Mouse (Mus musculus) limb, embryonic 13.5 days (tissue): Measurements from ENCODE around the gene Parg. TPM values are rescaled to one million over a fixed set of nuclear protein-coding genes. Genes with fewer than 3 reads are reported as not detected.
A peak's percentile ranks its signal among the peaks of the same experiment; 100 is the strongest.

ENCODE experiments used
- ATAC-seq: fragments of 200-750 bp; cut with Nextera tagmentation; 2 replicates; pipeline ENCODE4 v1.8.0; 2017; ENCODE audit warnings: low read depth, moderate number of reproducible peaks, moderate TSS enrichment; ENCODE audit not compliant: low FRiP score
- H3K27ac ChIP-seq: fragments of 300-500 bp; sonication (generic); 2 replicates; pipeline ENCODE4 v1.5.1; 2015; ENCODE audit warnings: inconsistent platforms, mild to moderate bottlenecking, moderate library complexity
- H3K27me3 ChIP-seq: fragments of 300-500 bp; sonication (generic); 2 replicates; pipeline ENCODE4 v1.6.1; 2015; ENCODE audit warnings: mild to moderate bottlenecking, inconsistent platforms
- H3K36me3 ChIP-seq: fragments of 300-500 bp; sonication (generic); 2 replicates; pipeline ENCODE4 v1.6.1; 2015; ENCODE audit warnings: inconsistent platforms, mild to moderate bottlenecking, moderate library complexity
- H3K4me1 ChIP-seq: fragments of 300-500 bp; sonication (generic); 2 replicates; pipeline ENCODE4 v1.6.1; 2015; ENCODE audit warnings: inconsistent platforms
- H3K4me2 ChIP-seq: fragments of 300-500 bp; sonication (generic); replicated peaks from 2 replicates; pipeline ENCODE4 v1.6.1; 2015; ENCODE audit warnings: inconsistent platforms, mild to moderate bottlenecking, moderate library complexity
- H3K4me3 ChIP-seq: fragments of 300-500 bp; sonication (generic); 2 replicates; pipeline ENCODE4 v1.5.1; 2015; ENCODE audit warnings: moderate library complexity, mild to moderate bottlenecking, inconsistent platforms
- H3K9ac ChIP-seq: fragments of 300-500 bp; sonication (generic); 2 replicates; pipeline ENCODE4 v1.6.1; 2015; ENCODE audit warnings: mild to moderate bottlenecking, inconsistent platforms
- H3K9me3 ChIP-seq: fragments of 300-500 bp; sonication (generic); 2 replicates; pipeline ENCODE4 v1.6.1; 2016; ENCODE audit warnings: inconsistent platforms
- WGBS: fragments of 180-500 bp; shearing (Covaris S2); methylation state at CpG from one replicate; pipeline ENCODE4 v1.1.7; 2015; 5-methylcytosine and 5-hydroxymethylcytosine counted together
- polyA plus RNA-seq: library from polyadenylated mRNA; unstranded; fragments of >200 nt; fragmentation: Nextera tagmentation; extraction: Ambion mirVana; gene quantifications from 2 replicates; pipeline ENCODE4 v1.2.1, GENCODE M21; 2015

Gene Parg
- polyA plus RNA-seq, 1 experiment from 2014 or later, result 49.5 TPM

- no peak overlapping the region for H3K4me2 ChIP-seq
- no peak overlapping the region for H3K27ac ChIP-seq
- no peak overlapping the region for H3K9ac ChIP-seq
- WGBS, result 73% methylated on average over 2 of the region's 2 CpGs
- ATAC-seq, result no peak
- H3K9me3 ChIP-seq, result no peaks in the 10 kb centered on the region
- H3K4me1 ChIP-seq, result no peaks in the 10 kb centered on the region
- peaks cover 25% of the 10 kb centered on the region for H3K36me3 ChIP-seq
- no peaks in the 10 kb centered on the region for H3K27me3 ChIP-seq
- no peak overlapping the region for H3K4me3 ChIP-seq
Observed at GRCm38 (mm10) chr14:32268999-32269398, 67.2 kb downstream of the Parg start.

GRCm38 (mm10) chr14:32269589-32269988 is 67.8 kb downstream of the Parg start:
- no peaks in the 10 kb centered on the region for H3K4me1 ChIP-seq
- ATAC-seq, result no peak
- H3K27me3 ChIP-seq, result no peaks in the 10 kb centered on the region
- 93% methylated on average over 4 of the region's 4 CpGs for WGBS
- no peaks in the 10 kb centered on the region for H3K9me3 ChIP-seq
- H3K4me2 ChIP-seq, result no peak overlapping the region
- no peak overlapping the region for H3K4me3 ChIP-seq
- H3K27ac ChIP-seq, result no peak overlapping the region
- H3K9ac ChIP-seq, result no peak overlapping the region
- H3K36me3 ChIP-seq, result peaks cover 24% of the 10 kb centered on the region

GRCm38 (mm10) chr14:32301622-32302021 is 99.9 kb downstream of the Parg start:
- ATAC-seq, result no peak
- WGBS, result 81% methylated on average over 12 of the region's 12 CpGs
- Histone ChIP-seq H3K27ac (no peak overlapping the region), H3K4me3 (no peak overlapping the region), H3K4me1 (no peaks in the 10 kb centered on the region), H3K4me2 (no peak overlapping the region), H3K9me3 (no peaks in the 10 kb centered on the region), H3K27me3 (no peaks in the 10 kb centered on the region), H3K9ac (no peak overlapping the region), H3K36me3 (peaks cover 10% of the 10 kb centered on the region)

- 66% methylated on average over 7 of the region's 7 CpGs for WGBS
- no peak overlapping the region for H3K4me2 ChIP-seq
Observed at GRCm38 (mm10) chr14:32302423-32302822, 100.7 kb downstream of the Parg start.

GRCm38 (mm10) chr14:32304921-32305320 is 103.2 kb downstream of the Parg start:
- Histone ChIP-seq H3K4me1 (no peaks in the 10 kb centered on the region), H3K9me3 (no peaks in the 10 kb centered on the region), H3K27ac (no peak overlapping the region), H3K4me3 (no peak overlapping the region), H3K9ac (no peak overlapping the region), H3K36me3 (no peaks in the 10 kb centered on the region), H3K27me3 (no peaks in the 10 kb centered on the region), H3K4me2 (no peak overlapping the region)
- no peak for ATAC-seq
- 89% methylated on average over 8 of the region's 8 CpGs for WGBS

More at GRCm38 (mm10) chr14:32302423-32302822, 100.7 kb downstream of the Parg start:
- H3K27me3 ChIP-seq, result no peaks in the 10 kb centered on the region
- no peaks in the 10 kb centered on the region for H3K9me3 ChIP-seq
- no peak overlapping the region for H3K9ac ChIP-seq
- peaks cover 10% of the 10 kb centered on the region for H3K36me3 ChIP-seq
- no peak overlapping the region for H3K4me3 ChIP-seq
- no peak overlapping the region for H3K27ac ChIP-seq
- no peak for ATAC-seq
- H3K4me1 ChIP-seq, result no peaks in the 10 kb centered on the region

GRCm38 (mm10) chr14:32309876-32310275 is 108.1 kb downstream of the Parg start:
- Histone ChIP-seq H3K9ac (no peak overlapping the region), H3K4me1 (no peaks in the 10 kb centered on the region), H3K4me3 (no peak overlapping the region), H3K4me2 (no peak overlapping the region), H3K27me3 (no peaks in the 10 kb centered on the region), H3K36me3 (no peaks in the 10 kb centered on the region), H3K9me3 (no peaks in the 10 kb centered on the region), H3K27ac (no peak overlapping the region)
- no peak for ATAC-seq
- WGBS, result 46% methylated on average over 8 of the region's 8 CpGs

GRCm38 (mm10) chr14:32311381-32312035 is 109.8 kb downstream of the Parg start:
- no peak overlapping the region for H3K4me3 ChIP-seq
- no peak for ATAC-seq
- no peak overlapping the region for H3K9ac ChIP-seq
- no peaks in the 10 kb centered on the region for H3K36me3 ChIP-seq
- H3K27me3 ChIP-seq, result no peaks in the 10 kb centered on the region
- no peak overlapping the region for H3K4me2 ChIP-seq
- H3K9me3 ChIP-seq, result no peaks in the 10 kb centered on the region
- H3K4me1 ChIP-seq, result no peaks in the 10 kb centered on the region
- 96% methylated on average over 2 of the region's 2 CpGs for WGBS
- H3K27ac ChIP-seq, result no peak overlapping the region

- Histone ChIP-seq H3K36me3 (no peaks in the 10 kb centered on the region), H3K4me1 (peaks cover 7% of the 10 kb centered on the region), H3K27ac (no peak overlapping the region), H3K4me2 (no peak overlapping the region), H3K9ac (no peak overlapping the region), H3K9me3 (no peaks in the 10 kb centered on the region), H3K27me3 (no peaks in the 10 kb centered on the region), H3K4me3 (no peak overlapping the region)
- no peak for ATAC-seq
- 10% methylated on average over 4 of the region's 4 CpGs for WGBS
Observed at GRCm38 (mm10) chr14:32317822-32318221, 116.1 kb downstream of the Parg start.

GRCm38 (mm10) chr14:32321732-32322685 is 120.3 kb downstream of the Parg start, which contains the start of gene Ogdhl:
Gene Ogdhl (plus strand): TSS chr14:32322019.
- no peaks in the 10 kb centered on the region for H3K36me3 ChIP-seq
- H3K27ac ChIP-seq, result no peak within 1 kb of the TSS
- peak within 1 kb of the TSS; percentile 68 for H3K4me3 ChIP-seq
- ATAC-seq, result peak; percentile 84
- 4% methylated on average over 50 of the region's 50 CpGs for whole genome bisulfite sequencing
- no peaks in the 10 kb centered on the region for H3K9me3 ChIP-seq
- peak within 1 kb of the TSS; percentile 72 for H3K9ac ChIP-seq
- H3K4me1 ChIP-seq, result peaks cover 8% of the 10 kb centered on the region
- no peaks in the 10 kb centered on the region for H3K27me3 ChIP-seq
- H3K4me2 ChIP-seq, result peak within 1 kb of the TSS; percentile 76

GRCm38 (mm10) chr14:32323221-32323620 is 121.5 kb downstream of the Parg start:
- Histone ChIP-seq H3K27ac (no peak overlapping the region), H3K27me3 (no peaks in the 10 kb centered on the region), H3K4me2 (no peak overlapping the region), H3K4me1 (peaks cover 8% of the 10 kb centered on the region), H3K36me3 (peaks cover 5% of the 10 kb centered on the region; the same call in 1 of the 2 replicates), H3K9me3 (no peaks in the 10 kb centered on the region), H3K9ac (no peak overlapping the region), H3K4me3 (no peak overlapping the region)
- no peak for ATAC-seq
- WGBS, result 92% methylated on average over 5 of the region's 5 CpGs

- no peak overlapping the region for H3K4me2 ChIP-seq
- no peaks in the 10 kb centered on the region for H3K27me3 ChIP-seq
- no peak overlapping the region for H3K4me3 ChIP-seq
- H3K27ac ChIP-seq, result no peak overlapping the region
- peaks cover 6% of the 10 kb centered on the region for H3K4me1 ChIP-seq
- 92% methylated on average over 9 of the region's 9 CpGs for WGBS
- peaks cover 8% of the 10 kb centered on the region; the same call in 1 of the 2 replicates for H3K36me3 ChIP-seq
- ATAC-seq, result no peak
- H3K9me3 ChIP-seq, result no peaks in the 10 kb centered on the region
- H3K9ac ChIP-seq, result no peak overlapping the region
Observed at GRCm38 (mm10) chr14:32327366-32327765, 125.6 kb downstream of the Parg start.
